Mouse (Mus musculus) v-Abl transformed pro-B cells (cell line): ENCODE measurements around the gene Amotl2.

Experiments used
- in situ Hi-C, 2 experiments: fragments of 400-800 bp; cut with MboI; formaldehyde crosslinking; loops; one replicate each; pipeline ENCODE4 v1.15.1; 2025; ENCODE audit not compliant: unreplicated experiment in 2 of 2

Gene Amotl2

GRCm38 (mm10) chr9:102718676-102719075 lies 2.2 kb downstream of the Amotl2 start:
- in situ Hi-C loops: no loop called here

- in situ Hi-C loops: no loop called here
These were observed 2.6 kb downstream of the Amotl2 start for GRCm38 (mm10) chr9:102719085-102719484.

DNA sequence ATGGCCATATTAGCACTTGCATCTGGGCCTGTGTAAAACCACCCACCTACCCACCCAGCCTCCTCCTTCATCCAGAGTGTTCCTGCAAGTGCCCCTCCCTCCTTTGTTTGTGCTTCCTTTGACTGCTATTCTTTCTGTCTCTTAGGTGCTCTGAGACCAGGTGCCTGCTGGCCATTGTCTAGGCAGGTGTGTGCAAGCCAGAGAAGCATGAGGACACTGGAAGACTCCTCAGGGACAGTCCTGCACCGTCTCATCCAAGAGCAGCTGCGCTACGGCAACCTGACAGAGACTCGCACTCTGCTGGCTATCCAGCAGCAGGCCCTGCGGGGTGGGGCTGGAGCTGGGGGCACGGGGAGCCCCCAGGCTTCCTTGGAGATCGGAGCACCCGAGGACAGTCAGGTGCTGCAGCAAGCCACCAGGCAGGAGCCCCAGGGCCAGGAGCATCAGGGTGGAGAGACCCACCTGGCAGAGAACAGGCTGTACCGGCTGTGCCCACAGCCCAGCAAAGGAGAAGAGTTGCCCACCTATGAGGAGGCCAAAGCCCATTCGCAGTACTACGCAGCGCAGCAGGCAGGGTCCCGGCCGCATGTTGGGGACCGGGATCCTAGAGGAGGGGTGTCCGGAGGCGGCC lies 3.6 kb downstream of the Amotl2 start:
- in situ Hi-C loops: no loop called here

DNA sequence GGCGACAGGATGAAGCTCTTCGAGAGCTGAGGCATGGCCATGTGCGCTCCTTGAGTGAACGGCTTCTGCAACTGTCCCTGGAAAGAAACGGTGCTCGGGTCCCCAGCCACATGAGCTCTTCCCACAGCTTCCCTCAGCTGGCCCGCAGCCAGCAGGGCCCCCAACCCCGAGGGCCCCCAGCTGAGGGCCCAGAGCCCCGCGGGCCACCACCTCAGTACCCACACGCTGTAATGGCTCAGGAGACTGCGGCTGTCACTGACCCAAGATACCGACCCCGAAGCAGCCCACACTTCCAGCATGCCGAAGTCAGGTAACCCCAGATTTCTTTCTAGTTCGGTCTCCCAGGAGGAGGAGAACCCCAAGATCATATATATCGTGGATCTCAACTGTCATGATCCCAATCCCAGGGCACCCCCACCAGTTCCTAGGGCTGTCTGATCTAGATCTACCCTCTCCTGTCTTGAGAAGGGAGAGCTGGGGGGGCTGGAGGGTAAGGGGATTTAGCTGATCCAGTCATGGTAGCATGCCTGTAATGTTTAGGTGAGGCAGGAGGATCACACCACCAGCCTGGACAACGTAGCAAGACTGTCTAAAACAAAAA lies 4.2 kb downstream of the Amotl2 start:
- in situ Hi-C loops: no loop called here

DNA sequence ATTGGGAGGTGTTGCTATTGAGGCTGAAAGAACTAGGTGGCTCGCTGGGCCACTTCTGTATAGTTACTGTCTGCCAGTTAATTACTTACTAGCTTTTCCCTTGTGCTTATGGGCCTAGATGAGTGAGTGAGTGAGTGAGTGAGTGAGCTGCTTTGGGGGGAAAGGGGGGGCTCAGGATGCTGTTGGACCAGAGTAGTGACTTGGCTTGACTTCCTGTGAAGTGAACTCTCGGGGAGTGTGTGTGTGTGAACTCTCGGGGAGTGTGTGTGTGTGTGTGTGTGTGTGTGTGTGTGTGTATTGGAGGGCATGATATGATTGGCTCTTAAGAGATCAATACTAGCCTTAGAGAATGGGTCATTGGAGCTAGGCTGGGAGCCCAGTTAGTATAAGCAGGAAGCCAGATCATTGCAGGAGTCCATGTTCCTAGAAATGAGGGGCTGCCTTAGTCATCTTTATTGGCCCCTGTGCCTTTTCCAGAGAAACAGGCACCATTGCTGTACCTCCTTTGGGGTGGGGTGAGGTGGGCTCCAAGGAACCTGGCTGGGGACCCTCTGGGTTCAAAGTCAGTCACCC lies 5.0 kb downstream of the Amotl2 start:
- in situ Hi-C loops: no loop called here

DNA sequence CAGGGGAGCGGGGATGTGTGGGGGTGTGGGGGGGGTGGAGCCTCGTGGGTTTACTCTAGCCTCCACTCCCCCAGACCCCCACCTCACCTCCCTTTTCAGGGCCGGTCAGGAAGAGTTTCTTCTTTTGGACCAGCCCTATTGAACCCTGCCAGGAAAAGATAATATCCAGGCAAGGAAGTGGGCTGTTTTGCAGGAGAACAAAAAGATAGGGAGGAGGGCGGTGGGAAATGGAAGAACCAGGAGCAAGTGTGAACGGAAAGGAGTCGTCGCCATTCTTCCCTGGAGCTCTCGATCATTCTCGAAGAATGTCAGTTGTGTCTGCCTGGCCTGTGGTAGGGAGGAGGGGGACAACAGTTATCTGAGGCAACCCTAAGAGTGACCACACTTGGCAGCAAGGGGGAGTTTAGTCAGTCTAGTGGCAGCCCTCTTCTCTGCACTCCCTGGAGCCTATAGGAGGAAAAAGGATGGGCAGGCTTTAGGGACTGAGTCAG lies 5.6 kb downstream of the Amotl2 start:
- in situ Hi-C loops: no loop called here

- in situ Hi-C loops: no loop called here
These were observed 6.3 kb downstream of the Amotl2 start for GRCm38 (mm10) chr9:102722750-102723149.

DNA sequence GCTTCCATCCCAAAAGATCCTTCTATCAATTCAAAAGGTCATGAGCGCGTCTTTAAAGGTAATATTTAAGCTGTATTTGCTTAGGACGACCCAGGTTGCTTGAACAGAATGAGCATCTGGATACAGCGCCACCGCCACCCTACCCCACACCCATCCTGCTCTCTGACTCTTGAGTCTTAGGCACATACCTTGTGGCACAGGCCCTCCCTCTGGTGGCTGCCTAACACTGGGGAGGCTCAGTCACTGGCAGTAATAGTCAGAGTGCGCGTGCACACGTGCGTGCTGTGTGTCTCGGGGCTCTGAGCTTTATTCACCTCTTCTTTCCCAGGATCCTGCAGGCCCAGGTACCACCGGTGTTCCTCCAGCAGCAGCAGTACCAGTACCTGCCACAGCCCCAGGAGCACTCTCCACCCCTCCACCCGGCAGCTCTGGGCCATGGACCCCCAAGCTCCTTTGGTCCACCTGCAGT lies 6.8 kb downstream of the Amotl2 start:
- in situ Hi-C loops: no loop called here

DNA sequence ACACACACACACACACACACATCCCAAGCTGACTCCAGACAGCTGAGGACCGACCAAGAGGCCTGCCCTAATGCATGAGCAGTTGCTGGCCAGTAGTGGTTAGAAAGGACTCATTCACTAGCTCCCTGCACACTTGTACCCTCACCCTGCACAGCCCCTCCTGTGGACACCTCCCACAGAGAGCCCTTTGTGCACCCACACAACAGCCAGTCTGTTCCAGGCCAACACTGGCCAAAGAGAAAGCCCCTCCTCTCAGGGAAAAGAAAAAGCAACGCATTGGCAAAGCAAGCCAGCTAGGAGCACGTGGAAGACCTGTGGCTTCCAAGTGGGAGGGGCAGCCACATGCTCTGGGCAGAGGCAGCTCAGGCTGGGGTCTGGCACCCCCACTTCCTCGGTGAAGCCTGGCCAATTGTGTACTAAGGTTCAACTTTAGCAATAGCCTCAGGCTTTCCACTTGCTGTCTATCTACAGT lies 7.6 kb downstream of the Amotl2 start:
- in situ Hi-C loops: no loop called here

- in situ Hi-C loops: no loop called here
These were observed 8.5 kb downstream of the Amotl2 start for GRCm38 (mm10) chr9:102724942-102725341.

DNA sequence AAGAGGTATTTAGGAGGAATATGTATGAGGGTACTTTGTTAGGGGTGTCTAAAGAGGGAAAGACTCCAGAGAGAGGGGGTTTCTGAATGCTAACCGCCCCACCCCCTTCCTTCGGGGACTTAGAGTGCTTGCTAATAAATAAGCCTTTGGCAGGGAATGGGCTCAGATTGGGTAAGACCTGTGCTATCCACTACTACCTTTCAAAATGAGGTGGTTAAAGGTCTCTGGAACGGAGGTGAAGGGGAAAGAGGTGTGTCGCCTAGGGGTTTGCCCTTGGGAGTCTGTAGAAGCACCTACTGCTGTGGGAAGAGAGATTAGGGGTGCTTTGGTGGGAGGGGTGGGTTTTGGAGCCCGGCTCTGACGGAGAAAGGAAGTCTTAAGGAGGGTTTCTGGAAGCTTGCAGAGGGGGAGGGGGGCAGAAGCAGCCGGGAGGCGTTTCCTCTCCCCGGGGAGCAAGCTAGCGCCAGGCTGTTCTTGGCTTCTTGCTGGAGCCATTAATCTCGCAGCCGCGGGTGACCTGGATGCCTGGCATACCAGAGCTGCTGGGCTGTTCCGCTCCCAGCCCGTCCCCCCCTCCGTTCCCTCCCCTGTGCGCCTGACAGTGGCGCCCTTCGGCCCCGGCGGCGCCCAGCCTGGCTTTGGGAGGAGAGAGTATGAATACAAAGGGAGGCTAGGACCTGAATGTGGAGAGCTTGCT lies 9.6 kb downstream of the Amotl2 start:
- in situ Hi-C loops: no loop called here

- in situ Hi-C loops: no loop called here
These were observed 10.3 kb downstream of the Amotl2 start for GRCm38 (mm10) chr9:102726811-102727210.

DNA sequence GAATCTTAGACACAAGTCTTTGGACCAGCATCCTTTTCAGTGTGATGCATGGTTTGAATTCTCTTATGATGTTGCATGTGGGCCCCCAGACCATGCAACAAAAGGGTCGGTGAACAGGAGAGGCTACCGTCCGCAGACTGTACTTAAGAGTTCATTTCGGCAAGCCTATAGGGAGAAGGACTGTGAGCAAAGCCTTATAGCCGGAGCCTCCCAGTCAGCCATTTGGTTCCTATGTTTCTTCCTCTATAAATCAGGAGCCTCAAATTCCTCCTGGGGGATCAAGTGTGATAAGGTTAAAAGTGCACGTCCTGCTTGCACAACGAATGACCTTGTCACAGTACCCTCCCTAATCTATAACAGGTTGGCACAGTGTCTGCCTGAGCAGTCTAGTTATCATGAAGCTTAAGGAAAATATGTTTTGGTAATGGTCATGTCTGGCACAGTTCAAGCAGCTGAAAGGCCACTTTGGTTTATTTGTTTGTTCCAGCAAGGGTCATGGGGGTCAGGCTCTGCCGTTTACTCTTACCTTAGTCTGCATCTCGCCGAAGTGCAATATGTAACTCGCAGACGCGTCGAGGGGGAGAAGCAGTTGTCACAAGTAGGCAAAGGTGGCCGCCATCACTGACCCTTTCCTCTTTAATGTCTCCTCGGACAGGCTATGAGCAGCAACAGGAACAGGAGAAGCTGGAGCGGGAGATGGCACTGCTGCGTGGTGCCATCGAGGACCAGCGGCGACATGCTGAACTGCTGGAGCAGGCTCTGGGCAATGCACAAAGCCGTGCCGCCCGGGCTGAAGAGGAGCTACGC lies 11.4 kb downstream of the Amotl2 start:
- in situ Hi-C loops: no loop called here

- in situ Hi-C loops: no loop called here
These were observed 11.9 kb downstream of the Amotl2 start for GRCm38 (mm10) chr9:102728469-102728747.

- in situ Hi-C loops: no loop called here
These were observed 12.8 kb downstream of the Amotl2 start for GRCm38 (mm10) chr9:102729093-102729845.

- in situ Hi-C loops: no loop called here
These were observed 13.5 kb downstream of the Amotl2 start for GRCm38 (mm10) chr9:102729876-102730413.

- in situ Hi-C loops: no loop called here
These were observed 14.6 kb downstream of the Amotl2 start for GRCm38 (mm10) chr9:102731044-102731471.

GRCm38 (mm10) chr9:102731574-102732175 lies 15.2 kb downstream of the Amotl2 start:
- in situ Hi-C loops: no loop called here

DNA sequence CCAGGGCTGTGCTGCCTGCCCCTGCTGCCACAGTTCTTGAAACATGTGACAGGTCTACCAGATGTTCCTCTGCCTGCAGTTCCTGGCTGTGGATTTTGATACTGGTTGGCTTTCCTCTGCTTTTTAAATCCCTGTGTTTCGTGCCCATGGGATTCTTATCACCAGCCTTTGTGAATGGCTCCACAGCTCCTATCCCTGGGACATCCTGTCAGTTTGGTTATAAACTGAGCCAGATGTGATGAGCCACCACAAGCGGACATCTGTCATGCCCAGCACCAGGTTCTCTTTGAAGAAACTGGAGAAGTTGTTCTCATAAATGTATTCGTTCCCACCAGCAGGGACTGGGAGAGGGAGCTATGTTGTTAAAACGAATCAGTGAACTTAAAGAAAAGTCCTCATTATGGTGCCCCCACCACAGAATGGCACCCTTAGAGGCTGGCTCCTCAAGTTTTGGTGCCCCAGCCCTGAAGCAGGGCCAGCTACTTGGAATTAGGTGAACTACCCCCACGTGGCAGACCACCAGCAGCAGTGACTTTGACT lies 15.9 kb downstream of the Amotl2 start:
- in situ Hi-C loops: no loop called here
